8 mouse cellular contexts compared by ENCODE assay signal in genomic region chr15:81810671-81811598, GRCm38 (mm10). TPM values are rescaled to one million over a fixed set of nuclear protein-coding genes. Genes with fewer than 3 reads are reported as not detected.
DNase-seq lines count a peak whose midpoint lies in the region; ATAC-seq and TF ChIP-seq lines count a peak whose summit lies in the region.

No protein-coding gene starts in this region.

- peak; percentile 99 for ATAC-seq in forebrain, embryonic 15.5 days (replicated peaks)
- ATAC-seq in neutrophil, adult 5-6 weeks (ENCODE audit: extremely low read depth, insufficient number of reproducible peaks, low FRiP score, poor library complexity, severe bottlenecking) = peak; percentile 93

- no peaks in the 10 kb centered on the region for H3K27me3 ChIP-seq in forebrain, embryonic 15.5 days

- intact Hi-C loops in heart, postnatal 25 days (cut with DNase I) = loop anchor here (5.0 kb wide), 1 partner anchor 46 kb away; the partner anchor contains the start of gene Tob2

- peak overlapping the region; percentile 76 to 92 for H3K4me3 ChIP-seq in ES-E14 (ENCODE audit: insufficient read depth in 1 of 2, low read depth in 1 of 2, low read length in 2 of 2, poor library complexity in 1 of 2, severe bottlenecking in 1 of 2)
- H3K4me3 ChIP-seq in forebrain, embryonic 15.5 days = peak overlapping the region; percentile 72
- peak overlapping the region; percentile 88 for H3K4me3 ChIP-seq in lung, adult 2 months (replicated peaks; ENCODE audit: extremely low read depth, low read depth, low read length)

- TF ChIP-seq CTCF in lung, adult 2 months (IDR thresholded peaks at IDR 0.05; ENCODE audit: insufficient read depth, low read length) = no peak

- peak; percentile 93; the same call in 1 of the 2 replicates for TF ChIP-seq POLR2A in lung, adult 2 months (IDR thresholded peaks at IDR 0.05; ENCODE audit: borderline replicate concordance, extremely low read depth, low read depth, low read length)

- WGBS in forebrain, embryonic 15.5 days = under 1% methylated on average over 86 of the region's 89 CpGs
- under 1% methylated on average over 89 of the region's 89 CpGs for WGBS in lung, adult 2 months

- H3K27ac ChIP-seq in ES-E14 (ENCODE audit: insufficient read depth, low read depth, low read length, poor library complexity, severe bottlenecking) = peak overlapping the region; percentile 67; the same call in 1 of the 2 replicates
- peak overlapping the region; percentile 90 for H3K27ac ChIP-seq in forebrain, embryonic 15.5 days (replicated peaks)

- H3K9me3 ChIP-seq in ES-E14 (ENCODE audit: control insufficient read depth, insufficient read depth, low read depth, low read length) = no peaks in the 10 kb centered on the region
- no peaks in the 10 kb centered on the region for H3K9me3 ChIP-seq in forebrain, embryonic 15.5 days

- peak overlapping the region; percentile 77 for H3K9ac ChIP-seq in ES-E14 (ENCODE audit: insufficient read depth, low read depth, low read length, poor library complexity, severe bottlenecking)
- H3K9ac ChIP-seq in forebrain, embryonic 15.5 days (replicated peaks) = peak overlapping the region; percentile 75

- peaks cover 5% of the 10 kb centered on the region; the same call in 1 of the 2 replicates for H3K36me3 ChIP-seq in ES-E14 (ENCODE audit: control insufficient read depth, insufficient read depth, low read length, poor library complexity, severe bottlenecking)
- H3K36me3 ChIP-seq in forebrain, embryonic 15.5 days = peaks cover 11% of the 10 kb centered on the region

- H3K4me2 ChIP-seq in forebrain, embryonic 15.5 days (replicated peaks) = peak overlapping the region; percentile 71

- in situ Hi-C loops in ES-E14 (cut with MboI; ENCODE audit: low sequenced_read_pairs in 2 of 2, unreplicated experiment in 2 of 2) = no loop called here

- DNase-seq in ES-E14 (ENCODE audit: low read depth, low spot score) = peak; percentile 96
- DNase-seq in cerebellum, adult 11-12 months = peak; percentile 99
- DNase-seq in heart, postnatal 25 days (ENCODE audit: low spot score) = peak; percentile 98
- DNase-seq in layer of hippocampus, adult 18-20 months (ENCODE audit: low spot score in 2 of 2) = peak; percentile 98 to 99
- DNase-seq in lung, adult 2 months = peak; percentile 94
- DNase-seq in thymus, adult 18-20 months = peak; percentile 96 to 97

- H3K4me1 ChIP-seq in ES-E14 (ENCODE audit: control insufficient read depth in 2 of 2, insufficient read depth in 2 of 2, low read length in 2 of 2, poor library complexity in 1 of 2) = peaks cover 0 to 6% of the 10 kb centered on the region in 2 experiments; a peak in 2 of 4 replicates
- peaks cover 35% of the 10 kb centered on the region for H3K4me1 ChIP-seq in forebrain, embryonic 15.5 days
- peaks cover 30% of the 10 kb centered on the region for H3K4me1 ChIP-seq in lung, adult 2 months (ENCODE audit: control insufficient read depth, insufficient read depth, low read length)

TF ChIP-seq in ES-E14, 5 proteins besides CTCF, POLR2A, EP300 and RAD21:
- TF ChIP-seq MAFK (IDR thresholded peaks at IDR 0.05; ENCODE audit: insufficient read depth, low read depth, low read length) = no peak
- peak; percentile 38; the same call in 1 of the 2 replicates for TF ChIP-seq HCFC1 (IDR thresholded peaks at IDR 0.05; ENCODE audit: borderline replicate concordance, insufficient read depth, low read length)
- TF ChIP-seq CHD2 (IDR thresholded peaks at IDR 0.05; ENCODE audit: low read depth, low read length) = no peak; the same call in 1 of the 2 replicates
- no peak for TF ChIP-seq ZC3H11A (IDR thresholded peaks at IDR 0.05; ENCODE audit: borderline replicate concordance, low read depth, low read length)
- no peak for TF ChIP-seq ZNF384 (IDR thresholded peaks at IDR 0.05; ENCODE audit: low read depth, low read length)

RNA-seq across cellular contexts. Expression of gene Tef, which starts 8.7 kb away (rescaled TPM):
- 20.9 and 25.2 TPM in 2 replicates for total RNA-seq in ES-E14 (2012; rRNA removed)
- polyA plus RNA-seq in forebrain, embryonic 15.5 days (2015; fragmentation: Nextera tagmentation; extraction: Ambion mirVana) = 31.9 and 32.6 TPM in 2 replicates
- 100 to 1,000 TPM in 1 of 2 experiments, 10 to 100 TPM in 1; 64.1 to 135 TPM for total RNA-seq in heart, postnatal 25 days (2021)
- total RNA-seq in layer of hippocampus, adult 18-20 months (2021) = 100 to 1,000 TPM; 293 to 297 TPM
- polyA plus RNA-seq in lung, adult 2 months (2012; rRNA removed) = 95.4 and 99.7 TPM in 2 replicates
- total RNA-seq in neutrophil, adult 5-6 weeks (2017) = 26.2 and 29.4 TPM in 2 replicates

RNA-seq across cellular contexts. Expression of gene Tob2, which starts 47.7 kb away (rescaled TPM):
- 16.7 and 20.9 TPM in 2 replicates for total RNA-seq in ES-E14 (2012; rRNA removed)
- 20.2 and 21.1 TPM in 2 replicates for polyA plus RNA-seq in forebrain, embryonic 15.5 days (2015; fragmentation: Nextera tagmentation; extraction: Ambion mirVana)
- total RNA-seq in heart, postnatal 25 days (2021) = 10 to 100 TPM; 66.9 to 95.5 TPM
- total RNA-seq in layer of hippocampus, adult 18-20 months (2021) = 10 to 100 TPM; 33.8 to 45.2 TPM
- 35.8 and 39.0 TPM in 2 replicates for polyA plus RNA-seq in lung, adult 2 months (2012; rRNA removed)
- 44.3 and 48.5 TPM in 2 replicates for total RNA-seq in neutrophil, adult 5-6 weeks (2017)

Comparison
In these comparisons a context has a peak if more than half of its experiments do, and no peak if none do; other contexts are left out.
1. Peak in every context shown above with its lines: DNase-seq, ATAC-seq, H3K4me3 ChIP-seq and H3K27ac ChIP-seq.